Mouse (Mus musculus) heart, postnatal 0 days (tissue): ENCODE data around the gene Nenf. TPM values are rescaled to one million over a fixed set of nuclear protein-coding genes. Genes with fewer than 3 reads are reported as not detected.
A peak's percentile ranks its signal among the peaks of the same experiment; 100 is the strongest.

Source experiments
- ATAC-seq: fragments of 200-750 bp; cut with Nextera tagmentation; 2 replicates; pipeline ENCODE4 v1.8.0; 2017; ENCODE audit warnings: low read depth, moderate number of reproducible peaks, moderate library complexity; ENCODE audit not compliant: insufficient read depth
- DNase-seq: peaks from one replicate; pipeline ENCODE4 v3.0.0-alpha.2; 2016; ENCODE audit warnings: low spot score
- H3K27ac ChIP-seq: fragments of 300-500 bp; sonication (generic); 2 replicates; pipeline ENCODE4 v1.5.1; 2014; ENCODE audit warnings: low read depth, mild to moderate bottlenecking
- H3K27me3 ChIP-seq: fragments of 300-500 bp; sonication (generic); 2 replicates; pipeline ENCODE4 v1.6.1; 2014; ENCODE audit warnings: low read length, mixed read lengths; ENCODE audit not compliant: control insufficient read depth, insufficient read depth
- H3K36me3 ChIP-seq: fragments of 300-500 bp; sonication (generic); replicated peaks from 2 replicates; pipeline ENCODE4 v1.6.1; 2014; ENCODE audit warnings: low read length, mixed read lengths; ENCODE audit not compliant: control insufficient read depth, insufficient read depth
- H3K4me1 ChIP-seq: fragments of 300-500 bp; sonication (generic); 2 replicates; pipeline ENCODE4 v1.6.1; 2014; ENCODE audit warnings: antibody characterized with exemption; ENCODE audit not compliant: control insufficient read depth, insufficient read depth
- H3K4me2 ChIP-seq: fragments of 300-500 bp; sonication (generic); 2 replicates; pipeline ENCODE4 v1.6.1; 2014; ENCODE audit warnings: low read depth, mild to moderate bottlenecking, low read length, moderate library complexity
- H3K4me3 ChIP-seq: fragments of 300-500 bp; sonication (generic); 2 replicates; pipeline ENCODE4 v1.5.1; 2014; ENCODE audit warnings: low read depth, low read length
- H3K9ac ChIP-seq: fragments of 300-500 bp; sonication (generic); replicated peaks from 2 replicates; pipeline ENCODE4 v1.6.1; 2014; ENCODE audit warnings: low read depth, low read length, mixed read lengths
- H3K9me3 ChIP-seq: fragments of 300-500 bp; sonication (generic); replicated peaks from 2 replicates; pipeline ENCODE4 v1.6.1; 2016; ENCODE audit warnings: low read length; ENCODE audit not compliant: control insufficient read depth
- CTCF ChIP-seq: IDR thresholded peaks from 2 replicates; pipeline ENCODE4 v1.5.1; 2016; ENCODE audit warnings: antibody characterized with exemption, control low read depth, low read depth
- EP300 ChIP-seq: IDR thresholded peaks from 2 replicates; pipeline ENCODE4 v1.6.1; 2016; ENCODE audit warnings: antibody characterized with exemption, low read depth
- WGBS: fragments of 180-500 bp; shearing (Covaris S2); extraction: QIAGEN DNeasy Blood & Tissue Kit; methylation state at CpG from one replicate; pipeline ENCODE4 v1.1.7; 2014; 5-methylcytosine and 5-hydroxymethylcytosine counted together
- polyA plus RNA-seq: library from polyadenylated mRNA; unstranded; fragments of >200 nt; fragmentation: Nextera tagmentation; extraction: Ambion mirVana; gene quantifications from 2 replicates; pipeline ENCODE4 v1.2.1, GENCODE M21; 2015
- total RNA-seq: library from RNA; depleted of rRNA; stranded (reverse); fragments of >200 nt; gene quantifications from 2 replicates; pipeline ENCODE4 v1.2.3, GENCODE M21; 2014; ENCODE audit warnings: low replicate concordance; rRNA removed

Gene Nenf
- 209 and 250 TPM in 2 replicates for total RNA-seq
- 166 and 171 TPM in 2 replicates for polyA plus RNA-seq

- under 1% methylated on average over 52 of the region's 54 CpGs for WGBS
- Histone ChIP-seq H3K27ac (peak within 1 kb of the TSS; percentile 89), H3K4me3 (peak within 1 kb of the TSS; percentile 89), H3K9me3 (no peaks in the 10 kb centered on the region), H3K9ac (peak within 1 kb of the TSS; percentile 94), H3K4me1 (peaks cover 10% of the 10 kb centered on the region), H3K36me3 (no peaks in the 10 kb centered on the region), H3K4me2 (peak within 1 kb of the TSS; percentile 92), H3K27me3 (no peaks in the 10 kb centered on the region)
- DNase-seq (peak; percentile 64), ATAC-seq (peak; percentile 86)
- TF ChIP-seq CTCF (peak; percentile 32; the same call in 1 of the 2 replicates), EP300 (no peak)
These were observed at the start of gene Nenf for GRCm38 (mm10) chr1:191317591-191318196. Gene Nenf (minus strand): TSS chr1:191318194.

GRCm38 (mm10) chr1:191364477-191364876, 46.5 kb upstream of the Nenf start:
- 69% methylated on average over 4 of the region's 4 CpGs for WGBS
- no peak for DNase-seq
- TF ChIP-seq CTCF, result peak; percentile 50
- TF ChIP-seq EP300, result no peak
- H3K4me2 ChIP-seq, result no peak overlapping the region
- no peaks in the 10 kb centered on the region for H3K27me3 ChIP-seq
- no peak overlapping the region for H3K4me3 ChIP-seq
- ATAC-seq, result no peak
- peaks cover 43% of the 10 kb centered on the region for H3K36me3 ChIP-seq
- no peaks in the 10 kb centered on the region for H3K9me3 ChIP-seq
- H3K27ac ChIP-seq, result no peak overlapping the region
- no peaks in the 10 kb centered on the region for H3K4me1 ChIP-seq
- H3K9ac ChIP-seq, result no peak overlapping the region

GRCm38 (mm10) chr1:191362412-191362811, 44.4 kb upstream of the Nenf start:
- no peak overlapping the region for H3K4me2 ChIP-seq
- H3K27me3 ChIP-seq, result no peaks in the 10 kb centered on the region
- H3K9me3 ChIP-seq, result no peaks in the 10 kb centered on the region
- H3K4me1 ChIP-seq, result no peaks in the 10 kb centered on the region
- H3K27ac ChIP-seq, result no peak overlapping the region
- TF ChIP-seq EP300 (no peak), CTCF (no peak)
- no peak overlapping the region for H3K4me3 ChIP-seq
- DNase-seq (no peak), ATAC-seq (no peak)
- WGBS, result 70% methylated on average over 6 of the region's 6 CpGs
- H3K36me3 ChIP-seq, result peaks cover 50% of the 10 kb centered on the region
- H3K9ac ChIP-seq, result no peak overlapping the region

- no peak for ATAC-seq
- no peak overlapping the region for H3K27ac ChIP-seq
- H3K9me3 ChIP-seq, result no peaks in the 10 kb centered on the region
- H3K4me1 ChIP-seq, result no peaks in the 10 kb centered on the region
- H3K4me2 ChIP-seq, result no peak overlapping the region
- no peaks in the 10 kb centered on the region for H3K27me3 ChIP-seq
- no peak for TF ChIP-seq EP300
- no peak for TF ChIP-seq CTCF
- no peak overlapping the region for H3K4me3 ChIP-seq
- no peak for DNase-seq
- WGBS, result 75% methylated on average over 7 of the region's 7 CpGs
- H3K36me3 ChIP-seq, result peaks cover 72% of the 10 kb centered on the region
- H3K9ac ChIP-seq, result no peak overlapping the region
These were observed 41.5 kb upstream of the Nenf start for GRCm38 (mm10) chr1:191359478-191359877.

- WGBS, result 42% methylated on average over 1 of the region's 1 CpGs
- TF ChIP-seq CTCF (no peak), EP300 (no peak)
- ATAC-seq (no peak), DNase-seq (no peak)
- no peaks in the 10 kb centered on the region for H3K27me3 ChIP-seq
- H3K4me1 ChIP-seq, result no peaks in the 10 kb centered on the region
- H3K9ac ChIP-seq, result no peak overlapping the region
- no peak overlapping the region for H3K27ac ChIP-seq
- H3K4me2 ChIP-seq, result no peak overlapping the region
- no peaks in the 10 kb centered on the region for H3K9me3 ChIP-seq
- peaks cover 81% of the 10 kb centered on the region for H3K36me3 ChIP-seq
- H3K4me3 ChIP-seq, result no peak overlapping the region
These were observed 38.9 kb upstream of the Nenf start for GRCm38 (mm10) chr1:191356936-191357335.

GRCm38 (mm10) chr1:191353836-191354235, 35.8 kb upstream of the Nenf start:
- Histone ChIP-seq H3K27ac (no peak overlapping the region), H3K4me2 (no peak overlapping the region), H3K4me1 (0 out of 2 replicates have a peak, but pooled peaks cover 2% of the 10 kb centered on the region), H3K36me3 (peaks cover 70% of the 10 kb centered on the region), H3K9me3 (no peaks in the 10 kb centered on the region), H3K9ac (no peak overlapping the region), H3K27me3 (no peaks in the 10 kb centered on the region), H3K4me3 (no peak overlapping the region)
- WGBS, result 74% methylated on average over 4 of the region's 4 CpGs
- TF ChIP-seq EP300 (no peak), CTCF (no peak)
- no peak for DNase-seq
- no peak for ATAC-seq
